Mouse (Mus musculus) ES-Bruce4 (cell line): Measurements from ENCODE around the gene Gne. TPM values are rescaled to one million over a fixed set of nuclear protein-coding genes. Genes with fewer than 3 reads are reported as not detected.

ENCODE experiments used
- H3K27ac ChIP-seq: 2 replicates; pipeline ENCODE4 v1.5.1; 2012; ENCODE audit warnings: low read length, inconsistent platforms; ENCODE audit not compliant: insufficient read depth
- H3K27me3 ChIP-seq: 2 replicates; pipeline ENCODE4 v1.6.1; 2012; ENCODE audit warnings: mild to moderate bottlenecking, low read length, inconsistent platforms; ENCODE audit not compliant: control insufficient read depth, poor library complexity, insufficient read depth, severe bottlenecking
- H3K36me3 ChIP-seq: 2 replicates; pipeline ENCODE4 v1.6.1; 2012; ENCODE audit warnings: inconsistent platforms, mild to moderate bottlenecking, low read length, moderate library complexity; ENCODE audit not compliant: control insufficient read depth, poor library complexity, insufficient read depth, severe bottlenecking
- H3K4me1 ChIP-seq: one replicate; pipeline ENCODE4 v1.8.1; 2011; ENCODE audit warnings: low read length; ENCODE audit not compliant: control insufficient read depth, insufficient read depth
- H3K4me3 ChIP-seq: 2 replicates; pipeline ENCODE4 v1.5.1; 2011; ENCODE audit warnings: low read depth, mild to moderate bottlenecking, low read length
- H3K9ac ChIP-seq: 2 replicates; pipeline ENCODE4 v1.6.1; 2012; ENCODE audit warnings: low read depth, mild to moderate bottlenecking, inconsistent platforms; ENCODE audit not compliant: poor library complexity, severe bottlenecking
- H3K9me3 ChIP-seq: replicated peaks from 2 replicates; pipeline ENCODE4 v1.6.1; 2012; ENCODE audit warnings: mild to moderate bottlenecking, low read length, inconsistent platforms; ENCODE audit not compliant: control insufficient read depth, poor library complexity, insufficient read depth, severe bottlenecking
- CTCF ChIP-seq: IDR thresholded peaks from one replicate; pipeline ENCODE4 v1.8.1; 2011; ENCODE audit warnings: low read depth, low read length
- EP300 ChIP-seq: IDR thresholded peaks from 2 replicates; pipeline ENCODE4 v1.6.1; 2011; ENCODE audit warnings: low read depth, low read length; ENCODE audit not compliant: insufficient read depth
- POLR2A ChIP-seq: IDR thresholded peaks from one replicate; pipeline ENCODE4 v1.8.1; 2011; ENCODE audit warnings: low read length; ENCODE audit not compliant: insufficient read depth
- polyA plus RNA-seq: library from polyadenylated mRNA; stranded (reverse); fragments of >200 nt; gene quantifications from 2 replicates; pipeline ENCODE4 v1.2.4, GENCODE M21; 2011; ENCODE audit warnings: low read depth; ENCODE audit not compliant: missing spikeins, insufficient read depth, insufficient read length

Gene Gne
- polyA plus RNA-seq, 1 experiment, result 28.6 TPM

- no peak overlapping the region for H3K9ac ChIP-seq
- TF ChIP-seq EP300, result no peak
- TF ChIP-seq POLR2A, result no peak
- TF ChIP-seq CTCF, result no peak
- no peaks in the 10 kb centered on the region for H3K4me1 ChIP-seq
- H3K36me3 ChIP-seq, result no peaks in the 10 kb centered on the region
- H3K27me3 ChIP-seq, result no peaks in the 10 kb centered on the region
- H3K9me3 ChIP-seq, result no peaks in the 10 kb centered on the region
- H3K4me3 ChIP-seq, result no peak overlapping the region
- no peak overlapping the region for H3K27ac ChIP-seq
These were observed 13.3 kb downstream of the Gne start for GRCm38 (mm10) chr4:44070641-44071040.

DNA sequence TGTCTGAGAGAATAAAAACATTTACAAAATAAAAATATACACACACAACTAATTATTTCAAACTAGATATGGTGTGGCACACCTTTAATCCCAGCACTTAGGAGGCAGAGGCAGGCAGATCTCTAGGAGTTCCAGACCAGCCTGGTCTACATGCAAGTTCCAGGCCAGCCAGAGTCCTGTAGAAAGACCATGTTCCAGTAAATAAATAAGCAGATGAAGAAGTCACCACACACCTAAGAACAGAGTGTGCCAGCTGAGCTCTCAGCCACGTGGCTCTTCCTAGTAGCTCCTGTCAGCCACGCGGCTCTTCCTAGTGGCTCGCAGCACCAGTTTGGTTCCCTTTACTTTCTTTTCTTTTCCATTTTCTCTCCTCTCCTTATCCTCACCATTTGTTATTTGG, 14.6 kb downstream of the Gne start:
- Histone ChIP-seq H3K27me3 (no peaks in the 10 kb centered on the region), H3K4me1 (no peaks in the 10 kb centered on the region), H3K4me3 (no peak overlapping the region), H3K9ac (no peak overlapping the region), H3K36me3 (no peaks in the 10 kb centered on the region), H3K27ac (no peak overlapping the region), H3K9me3 (no peaks in the 10 kb centered on the region)
- TF ChIP-seq POLR2A (no peak), CTCF (no peak), EP300 (no peak)

- no peak overlapping the region for H3K27ac ChIP-seq
- no peak overlapping the region for H3K9ac ChIP-seq
- H3K36me3 ChIP-seq, result no peaks in the 10 kb centered on the region
- no peaks in the 10 kb centered on the region for H3K9me3 ChIP-seq
- no peaks in the 10 kb centered on the region for H3K4me1 ChIP-seq
- no peaks in the 10 kb centered on the region for H3K27me3 ChIP-seq
- no peak overlapping the region for H3K4me3 ChIP-seq
- no peak for TF ChIP-seq POLR2A
- TF ChIP-seq CTCF, result no peak
- no peak for TF ChIP-seq EP300
These were observed 15.2 kb downstream of the Gne start for GRCm38 (mm10) chr4:44068736-44069135.

DNA sequence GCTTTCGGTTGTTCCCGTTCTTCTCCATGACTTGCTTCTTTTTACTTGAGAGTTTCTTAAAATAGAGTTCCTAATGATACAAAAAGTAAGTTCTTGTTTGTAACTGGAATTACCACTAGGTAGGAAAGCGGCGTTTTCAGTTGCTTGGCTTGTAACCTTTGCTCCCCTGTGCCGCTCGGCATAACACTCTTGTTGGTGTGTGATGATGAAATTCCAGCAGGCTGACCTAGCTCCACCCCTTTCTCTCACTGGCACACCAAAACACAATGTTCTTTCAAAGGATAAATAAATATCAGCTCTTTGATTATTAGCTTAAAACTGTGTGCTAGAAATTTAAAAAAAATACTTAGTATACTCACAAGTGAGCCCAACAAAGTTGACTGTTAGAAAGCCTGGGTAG, 17.1 kb downstream of the Gne start:
- Histone ChIP-seq H3K9me3 (no peaks in the 10 kb centered on the region), H3K27me3 (no peaks in the 10 kb centered on the region), H3K27ac (no peak overlapping the region), H3K36me3 (no peaks in the 10 kb centered on the region), H3K4me3 (no peak overlapping the region), H3K9ac (0 out of 2 replicates have a peak overlapping the region, but pooled peaks have one; percentile 2), H3K4me1 (no peaks in the 10 kb centered on the region)
- no peak for TF ChIP-seq EP300
- TF ChIP-seq CTCF, result no peak
- TF ChIP-seq POLR2A, result no peak

DNA sequence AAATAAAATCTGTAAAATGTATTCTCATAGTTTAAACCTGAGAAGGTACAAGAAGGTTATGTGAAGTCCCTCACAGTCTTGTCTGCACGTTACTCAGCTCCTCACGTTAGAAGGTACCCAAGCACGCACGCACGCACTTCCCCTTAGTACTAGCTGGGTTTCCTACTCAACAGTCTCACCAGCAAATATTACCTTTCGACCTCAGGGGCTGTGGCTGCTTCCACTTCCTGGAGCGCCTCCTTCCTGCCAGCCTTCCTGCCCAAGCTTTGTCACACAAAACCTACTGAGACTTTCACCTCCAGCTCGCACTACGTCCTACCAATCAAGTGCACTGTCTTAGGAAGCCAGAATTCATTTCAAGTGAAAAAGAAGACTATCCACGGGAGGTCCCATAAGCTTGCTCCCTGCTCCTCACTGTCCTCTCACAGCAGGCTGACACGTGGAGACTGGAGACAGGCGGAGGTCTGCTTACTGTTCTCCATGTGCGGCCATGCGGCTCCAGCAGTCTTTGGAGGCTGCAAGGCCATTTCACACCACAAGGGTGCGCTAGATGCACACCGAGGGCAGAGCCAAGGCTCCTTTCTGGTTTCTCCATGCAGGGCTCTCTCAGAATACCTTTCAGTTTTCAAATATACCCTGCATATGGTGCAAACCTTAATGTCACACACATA, 18.5 kb downstream of the Gne start:
- Histone ChIP-seq H3K36me3 (no peaks in the 10 kb centered on the region), H3K4me3 (peak overlapping the region; percentile 13), H3K9ac (peak overlapping the region; percentile 1; the same call in 1 of the 2 replicates), H3K27ac (0 out of 2 replicates have a peak overlapping the region, but pooled peaks have one; percentile 1), H3K9me3 (no peaks in the 10 kb centered on the region), H3K4me1 (no peaks in the 10 kb centered on the region), H3K27me3 (no peaks in the 10 kb centered on the region)
- TF ChIP-seq POLR2A (no peak), CTCF (peak; percentile 97), EP300 (0 out of 2 replicates have a peak, but pooled peaks have one; percentile 39)

DNA sequence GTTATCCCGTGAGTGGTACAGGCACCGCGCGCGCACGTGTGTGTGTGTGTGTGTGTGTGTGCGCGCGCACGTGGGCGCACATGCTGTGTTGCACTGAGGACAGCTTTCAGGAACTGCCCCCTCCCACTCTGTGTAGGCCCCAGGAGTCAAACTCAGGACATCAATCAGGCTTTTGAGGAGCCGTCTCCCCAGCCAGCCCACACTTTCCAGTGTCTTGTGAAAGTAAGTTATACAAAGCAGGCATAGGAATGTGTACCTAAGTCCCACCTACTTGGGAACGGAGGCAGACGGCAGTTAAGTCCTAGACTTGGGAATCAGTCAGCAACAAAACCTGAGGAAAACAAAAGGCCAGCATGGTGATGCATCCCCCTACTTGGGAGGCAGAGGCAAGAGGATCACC, 21.2 kb downstream of the Gne start:
- Histone ChIP-seq H3K36me3 (no peaks in the 10 kb centered on the region), H3K27me3 (no peaks in the 10 kb centered on the region), H3K9ac (0 out of 2 replicates have a peak overlapping the region, but pooled peaks have one; percentile 65), H3K4me3 (no peak overlapping the region), H3K27ac (peak overlapping the region; percentile 91), H3K9me3 (no peaks in the 10 kb centered on the region), H3K4me1 (no peaks in the 10 kb centered on the region)
- TF ChIP-seq POLR2A, result no peak
- TF ChIP-seq CTCF, result no peak
- no peak for TF ChIP-seq EP300
